Mouse (Mus musculus) midbrain, postnatal 0 days (tissue): Measurements from ENCODE around the gene Echs1. TPM values are rescaled to one million over a fixed set of nuclear protein-coding genes. Genes with fewer than 3 reads are reported as not detected.

Experiments
- ATAC-seq: fragments of 200-750 bp; cut with Nextera tagmentation; 2 replicates; pipeline ENCODE4 v1.8.0; 2017; ENCODE audit warnings: moderate number of reproducible peaks, mild to moderate bottlenecking, moderate TSS enrichment, moderate library complexity; ENCODE audit not compliant: low FRiP score
- DNase-seq: peaks from one replicate; pipeline ENCODE4 v3.0.0-alpha.2; 2015; ENCODE audit warnings: low spot score
- H3K27ac ChIP-seq: fragments of 300-500 bp; sonication (generic); 2 replicates; pipeline ENCODE4 v1.5.1; 2014; ENCODE audit warnings: low read depth, mild to moderate bottlenecking, low read length, mixed read lengths
- H3K27me3 ChIP-seq: fragments of 300-500 bp; sonication (generic); 2 replicates; pipeline ENCODE4 v1.6.1; 2014; ENCODE audit warnings: low read length, control low read depth, mixed read lengths; ENCODE audit not compliant: insufficient read depth
- H3K36me3 ChIP-seq: fragments of 300-500 bp; sonication (generic); 2 replicates; pipeline ENCODE4 v1.6.1; 2014; ENCODE audit warnings: low read length, control low read depth, mixed read lengths; ENCODE audit not compliant: insufficient read depth
- H3K4me1 ChIP-seq: fragments of 300-500 bp; sonication (generic); 2 replicates; pipeline ENCODE4 v1.6.1; 2014; ENCODE audit warnings: mild to moderate bottlenecking, control low read depth, antibody characterized with exemption, low read length, mixed read lengths; ENCODE audit not compliant: insufficient read depth
- H3K4me2 ChIP-seq: fragments of 300-500 bp; sonication (generic); 2 replicates; pipeline ENCODE4 v1.6.1; 2014; ENCODE audit warnings: low read depth, mild to moderate bottlenecking, low read length, mixed read lengths; ENCODE audit not compliant: poor library complexity, severe bottlenecking
- H3K4me3 ChIP-seq: fragments of 300-500 bp; sonication (generic); 2 replicates; pipeline ENCODE4 v1.5.1; 2014; ENCODE audit warnings: low read depth, mild to moderate bottlenecking, low read length, moderate library complexity
- H3K9ac ChIP-seq: fragments of 300-500 bp; sonication (generic); replicated peaks from 2 replicates; pipeline ENCODE4 v1.6.1; 2014; ENCODE audit warnings: mild to moderate bottlenecking, low read length, moderate library complexity, mixed read lengths; ENCODE audit not compliant: poor library complexity, severe bottlenecking
- H3K9me3 ChIP-seq: fragments of 300-500 bp; sonication (generic); 2 replicates; pipeline ENCODE4 v1.6.1; 2016; ENCODE audit warnings: low read length, control low read depth
- CTCF ChIP-seq: IDR thresholded peaks from 2 replicates; pipeline ENCODE4 v1.5.1; 2016; ENCODE audit warnings: antibody characterized with exemption, mild to moderate bottlenecking
- WGBS: fragments of 180-500 bp; shearing (Covaris S2); extraction: QIAGEN DNeasy Blood & Tissue Kit; methylation state at CpG from one replicate; pipeline ENCODE4 v1.1.7; 2014; 5-methylcytosine and 5-hydroxymethylcytosine counted together
- polyA plus RNA-seq: library from polyadenylated mRNA; unstranded; fragments of >200 nt; fragmentation: Nextera tagmentation; extraction: Ambion mirVana; gene quantifications from 2 replicates; pipeline ENCODE4 v1.2.1, GENCODE M21; 2015
- total RNA-seq: library from RNA; depleted of rRNA; stranded (reverse); fragments of >200 nt; gene quantifications from 2 replicates; pipeline ENCODE4 v1.2.3, GENCODE M21; 2014; rRNA removed

Gene Echs1
- total and polyA plus RNA-seq, 2 experiments from 2014 or later: 75.5 to 108 TPM

DNA sequence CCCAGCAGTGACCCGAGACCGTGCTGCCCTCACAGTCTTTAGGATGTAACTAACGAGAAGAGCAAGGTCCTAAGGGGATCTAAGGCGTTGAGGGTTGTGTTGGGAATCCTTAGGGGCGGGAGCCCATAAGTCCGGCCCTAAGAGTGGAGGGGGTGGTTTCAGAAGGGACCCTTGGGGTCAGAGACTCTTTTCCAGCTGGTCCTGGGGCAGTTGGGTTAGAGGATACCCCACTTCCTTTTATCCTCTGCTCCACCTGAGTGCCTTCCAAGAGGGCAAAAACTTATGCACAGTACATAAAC is 54.5 kb downstream of the Echs1 start:
- H3K9me3 ChIP-seq: no peaks in the 10 kb centered on the region
- DNase-seq (no peak), ATAC-seq (no peak)
- no peak overlapping the region; the same call in 1 of the 2 replicates for H3K9ac ChIP-seq
- no peak for TF ChIP-seq CTCF
- peaks cover 26% of the 10 kb centered on the region for H3K27me3 ChIP-seq
- H3K4me2 ChIP-seq: peak overlapping the region; percentile 79
- peak overlapping the region; percentile 34 for H3K4me3 ChIP-seq
- H3K27ac ChIP-seq: no peak overlapping the region
- no peaks in the 10 kb centered on the region for H3K36me3 ChIP-seq
- 8% methylated on average over 6 of the region's 6 CpGs for WGBS
- peaks cover 6% of the 10 kb centered on the region for H3K4me1 ChIP-seq

DNA sequence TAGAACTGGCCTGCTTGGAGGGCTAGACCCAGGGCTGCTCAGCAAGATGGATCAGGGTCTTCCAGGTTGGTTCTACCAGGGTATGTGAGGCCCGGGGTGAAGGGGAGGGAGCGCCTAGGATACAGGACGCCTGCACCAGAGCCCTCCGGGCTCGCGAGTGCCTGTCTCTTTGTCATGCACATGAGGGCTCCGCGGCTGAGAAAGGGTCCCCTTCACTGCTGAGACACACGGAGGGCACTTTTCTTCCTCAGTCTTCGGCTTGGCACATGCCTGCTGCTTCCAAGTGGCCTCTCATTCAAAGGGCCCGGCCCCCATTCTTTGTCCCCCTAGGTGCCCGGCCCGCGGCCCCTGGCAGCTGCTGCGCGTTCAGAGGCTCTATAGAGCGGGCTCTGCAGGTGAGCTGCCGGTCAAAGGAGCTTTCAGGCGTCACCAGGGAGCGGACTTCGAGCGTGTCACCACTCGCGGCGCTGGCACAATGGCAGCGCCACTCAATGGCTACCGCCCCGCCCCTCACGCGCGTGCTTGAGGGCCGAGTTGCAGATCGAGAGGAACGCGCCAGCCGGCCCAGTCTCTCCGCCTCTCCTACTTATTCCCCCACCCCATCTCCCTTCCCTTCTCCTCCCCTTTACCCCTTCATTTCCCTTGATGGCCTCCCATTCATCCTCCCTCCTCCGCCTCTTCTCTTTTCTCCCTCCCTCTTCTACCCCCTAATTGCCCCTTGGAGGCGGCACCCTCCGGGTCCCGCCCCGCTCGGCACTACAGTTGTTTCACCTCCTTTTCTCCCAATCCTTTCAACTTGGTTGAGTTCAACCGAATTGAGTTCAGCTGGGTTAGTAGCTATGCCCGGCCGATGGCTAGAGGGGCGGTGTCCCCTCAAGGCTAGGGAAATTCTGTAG is 55.1 kb downstream of the Echs1 start:
- Histone ChIP-seq H3K4me1 (peaks cover 6% of the 10 kb centered on the region), H3K9me3 (no peaks in the 10 kb centered on the region), H3K36me3 (no peaks in the 10 kb centered on the region), H3K27me3 (peaks cover 26% of the 10 kb centered on the region), H3K4me2 (peak overlapping the region; percentile 79), H3K9ac (peak overlapping the region; percentile 61), H3K27ac (no peak overlapping the region), H3K4me3 (peak overlapping the region; percentile 34)
- ATAC-seq (peak; percentile 20; the same call in 1 of the 2 replicates), DNase-seq (peak; percentile 82)
- no peak for TF ChIP-seq CTCF
- 1% methylated on average over 46 of the region's 47 CpGs for WGBS

DNA sequence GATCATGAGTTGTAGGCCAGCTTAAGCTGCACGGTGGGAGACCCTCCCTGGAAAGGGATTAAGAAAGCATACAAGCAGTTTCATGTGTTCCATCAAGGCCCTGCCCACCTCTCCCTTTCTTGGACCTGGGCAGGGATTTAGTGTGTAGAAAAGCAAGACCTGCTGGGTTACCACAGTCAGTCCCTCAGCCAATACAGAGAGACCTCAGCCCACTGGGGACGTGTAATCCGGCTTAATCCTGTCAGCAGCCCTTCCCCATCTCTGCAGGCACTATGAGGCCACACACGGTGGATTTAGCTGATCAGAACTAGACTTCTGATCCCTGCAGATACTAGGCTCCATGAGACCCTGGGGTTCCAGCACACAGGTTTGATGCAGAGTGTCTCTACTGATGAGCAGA is 56.7 kb downstream of the Echs1 start:
- no peak for TF ChIP-seq CTCF
- Histone ChIP-seq H3K4me1 (peaks cover 6% of the 10 kb centered on the region), H3K9ac (no peak overlapping the region), H3K4me3 (no peak overlapping the region), H3K4me2 (no peak overlapping the region), H3K27me3 (peaks cover 28% of the 10 kb centered on the region), H3K36me3 (no peaks in the 10 kb centered on the region), H3K27ac (no peak overlapping the region), H3K9me3 (no peaks in the 10 kb centered on the region)
- ATAC-seq (no peak), DNase-seq (peak; percentile 24)
- 24% methylated on average over 4 of the region's 4 CpGs for WGBS

DNA sequence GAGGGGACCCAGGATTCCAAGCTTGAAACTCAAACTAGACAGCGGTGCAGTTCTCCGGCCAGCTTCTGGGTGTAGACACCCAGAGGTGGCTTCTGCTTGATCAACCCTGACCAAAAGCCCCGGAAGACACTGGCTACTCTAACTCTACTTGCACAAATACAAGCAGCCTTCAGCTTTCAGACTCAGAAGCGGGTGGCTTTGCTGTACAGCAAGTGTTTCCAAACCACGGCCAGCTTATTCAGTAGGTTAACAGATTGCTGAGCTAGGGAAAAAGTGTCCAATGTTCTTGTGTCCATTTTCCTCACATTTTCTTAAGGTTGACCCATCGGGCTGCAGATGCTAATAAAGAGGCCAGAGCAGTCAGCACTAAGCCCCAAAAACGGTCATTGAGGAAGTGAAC is 57.7 kb downstream of the Echs1 start:
- Histone ChIP-seq H3K4me1 (peaks cover 6% of the 10 kb centered on the region), H3K9me3 (no peaks in the 10 kb centered on the region), H3K4me2 (peak overlapping the region; percentile 85), H3K9ac (peak overlapping the region; percentile 76), H3K27ac (peak overlapping the region; percentile 57; the same call in 1 of the 2 replicates), H3K36me3 (no peaks in the 10 kb centered on the region), H3K4me3 (peak overlapping the region; percentile 49), H3K27me3 (peaks cover 23% of the 10 kb centered on the region)
- no peak for TF ChIP-seq CTCF
- DNase-seq (no peak), ATAC-seq (no peak)
- WGBS: 10% methylated on average over 7 of the region's 7 CpGs

DNA sequence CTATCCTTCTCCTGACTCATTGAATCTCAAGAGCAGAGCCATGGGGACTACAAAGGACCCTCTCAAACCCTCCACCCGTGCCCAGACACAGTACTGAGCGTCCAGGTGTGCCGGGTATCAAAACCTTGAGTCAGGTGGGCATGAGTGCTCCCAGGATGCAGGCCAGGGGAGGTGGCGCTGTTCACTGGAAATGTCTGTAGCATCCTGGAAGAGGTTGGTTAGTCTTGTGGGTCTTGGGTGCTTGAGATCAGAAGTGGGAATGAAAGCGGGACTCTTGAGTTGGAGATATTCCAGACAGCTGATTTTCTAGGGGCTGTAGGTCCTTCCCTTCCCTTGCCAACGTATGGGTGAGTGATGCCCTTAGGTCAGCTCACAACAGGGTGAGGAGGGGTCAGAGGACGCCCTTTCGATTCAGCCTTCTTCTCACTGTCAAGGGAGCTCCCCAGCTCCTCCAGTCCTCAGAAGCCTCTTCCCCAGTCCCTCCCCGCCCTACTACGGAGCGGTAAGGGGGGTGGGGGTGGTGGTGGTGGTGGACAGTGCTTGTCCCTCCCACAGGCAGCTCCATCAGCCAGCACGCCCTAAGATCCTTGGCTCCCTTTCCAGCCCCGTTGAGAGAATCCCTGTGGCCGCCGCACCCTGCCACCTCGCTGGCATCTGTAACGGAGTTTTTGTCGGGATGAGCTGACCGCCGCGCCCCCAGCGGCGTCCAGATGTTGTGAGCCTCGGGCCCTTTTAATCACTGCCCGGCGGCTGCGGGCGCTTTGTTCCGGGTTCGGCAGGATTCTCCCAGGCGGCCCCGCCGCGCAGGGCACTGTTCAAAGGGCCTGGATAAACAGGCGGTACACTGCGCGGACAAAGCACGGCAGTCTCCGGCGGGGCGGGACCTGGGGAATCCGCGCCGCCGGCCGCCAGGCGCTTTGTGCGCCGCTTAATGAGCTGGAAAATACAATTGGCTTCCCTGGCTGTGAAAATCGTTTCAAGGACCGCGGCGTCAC is 58.6 kb downstream of the Echs1 start:
- H3K27me3 ChIP-seq: peaks cover 25% of the 10 kb centered on the region
- H3K4me3 ChIP-seq: peak overlapping the region; percentile 49
- WGBS: 3% methylated on average over 52 of the region's 53 CpGs
- H3K9me3 ChIP-seq: no peaks in the 10 kb centered on the region
- peak overlapping the region; percentile 85 for H3K4me2 ChIP-seq
- ATAC-seq (peak; percentile 66), DNase-seq (peak; percentile 78)
- H3K27ac ChIP-seq: peak overlapping the region; percentile 57
- TF ChIP-seq CTCF: peak; percentile 50
- H3K4me1 ChIP-seq: peaks cover 6% of the 10 kb centered on the region
- no peaks in the 10 kb centered on the region for H3K36me3 ChIP-seq
- H3K9ac ChIP-seq: peak overlapping the region; percentile 76

Other genes with a start within 250 kb of the Echs1 start
- 71.5 and 80.6 TPM in 2 replicates for gene Kndc1, start 221.8 kb downstream of the Echs1 start, total RNA-seq
- 20.2 and 22.4 TPM in 2 replicates for gene Kndc1, start 221.8 kb downstream of the Echs1 start, polyA plus RNA-seq
- gene Utf1, start 172.7 kb downstream of the Echs1 start, total RNA-seq: not detected in 2 replicates
- gene Utf1, start 172.7 kb downstream of the Echs1 start, polyA plus RNA-seq: not detected in 2 replicates
- 1.0 and 1.6 TPM in 2 replicates for gene 6430531B16Rik, start 137.7 kb downstream of the Echs1 start, total RNA-seq
- 1.5 and 1.6 TPM in 2 replicates for gene 6430531B16Rik, start 137.7 kb downstream of the Echs1 start, polyA plus RNA-seq
- gene Adam8, start 123.9 kb downstream of the Echs1 start, total RNA-seq: 1.2 and 2.7 TPM in 2 replicates
- 0.42 and 0.53 TPM in 2 replicates for gene Adam8, start 123.9 kb downstream of the Echs1 start, polyA plus RNA-seq
- gene Zfp511, start 80.1 kb downstream of the Echs1 start, total RNA-seq: 33.6 and 42.5 TPM in 2 replicates
- 63.5 and 68.5 TPM in 2 replicates for gene Zfp511, start 80.1 kb downstream of the Echs1 start, polyA plus RNA-seq
- gene Tubgcp2, start 79.8 kb downstream of the Echs1 start, total RNA-seq: 66.9 and 70.1 TPM in 2 replicates
- 61.6 and 65.2 TPM in 2 replicates for gene Tubgcp2, start 79.8 kb downstream of the Echs1 start, polyA plus RNA-seq
- gene Msx3, start 67.4 kb downstream of the Echs1 start, total RNA-seq: 0.16 and 0.47 TPM in 2 replicates
- gene Msx3, start 67.4 kb downstream of the Echs1 start, polyA plus RNA-seq: 0.10 TPM in 1 of 2 replicates, not detected in the other
- gene Caly, start 33.9 kb downstream of the Echs1 start, total RNA-seq: 404 and 435 TPM in 2 replicates
- 595 and 645 TPM in 2 replicates for gene Caly, start 33.9 kb downstream of the Echs1 start, polyA plus RNA-seq
- not detected in 2 replicates for gene Prap1, start 23.1 kb downstream of the Echs1 start, total RNA-seq
- gene Prap1, start 23.1 kb downstream of the Echs1 start, polyA plus RNA-seq: not detected in 2 replicates
- gene Fuom, start 14.0 kb downstream of the Echs1 start, total RNA-seq: 26.0 and 47.0 TPM in 2 replicates
- gene Fuom, start 14.0 kb downstream of the Echs1 start, polyA plus RNA-seq: 46.1 and 47.6 TPM in 2 replicates
- 8.7 and 12.5 TPM in 2 replicates for gene Paox, start 677 bp downstream of the Echs1 start, total RNA-seq
- 6.9 and 8.6 TPM in 2 replicates for gene Paox, start 677 bp downstream of the Echs1 start, polyA plus RNA-seq
- gene Mtg1, start 21.1 kb upstream of the Echs1 start, total RNA-seq: 9.9 and 10.0 TPM in 2 replicates
- 31.3 and 33.7 TPM in 2 replicates for gene Mtg1, start 21.1 kb upstream of the Echs1 start, polyA plus RNA-seq
- gene Sprn, start 38.4 kb upstream of the Echs1 start, total RNA-seq: 63.9 and 70.5 TPM in 2 replicates
- 34.9 and 38.3 TPM in 2 replicates for gene Sprn, start 38.4 kb upstream of the Echs1 start, polyA plus RNA-seq
- gene Olfr522, start 48.3 kb upstream of the Echs1 start, total RNA-seq: not detected in 2 replicates
- not detected in 2 replicates for gene Olfr522, start 48.3 kb upstream of the Echs1 start, polyA plus RNA-seq
- gene Olfr523, start 56.7 kb upstream of the Echs1 start, total RNA-seq: not detected in 2 replicates
- 0.05 TPM in 1 of 2 replicates, not detected in the other for gene Olfr523, start 56.7 kb upstream of the Echs1 start, polyA plus RNA-seq
- gene Olfr524, start 89.5 kb upstream of the Echs1 start, total RNA-seq: not detected in 2 replicates
- not detected in 2 replicates for gene Olfr524, start 89.5 kb upstream of the Echs1 start, polyA plus RNA-seq
- gene Cd163l1, start 101.8 kb upstream of the Echs1 start, total RNA-seq: not detected in 2 replicates
- gene Cd163l1, start 101.8 kb upstream of the Echs1 start, polyA plus RNA-seq: not detected in 2 replicates
- gene 5830411N06Rik, start 130.8 kb upstream of the Echs1 start, total RNA-seq: not detected in 2 replicates
- gene 5830411N06Rik, start 130.8 kb upstream of the Echs1 start, polyA plus RNA-seq: 0.04 TPM in 1 of 2 replicates, not detected in the other
- gene Olfr525, start 204.4 kb upstream of the Echs1 start, total RNA-seq: not detected in 2 replicates
- not detected in 2 replicates for gene Olfr525, start 204.4 kb upstream of the Echs1 start, polyA plus RNA-seq
- not detected in 2 replicates for gene Olfr527, start 217.5 kb upstream of the Echs1 start, total RNA-seq
- not detected in 2 replicates for gene Olfr527, start 217.5 kb upstream of the Echs1 start, polyA plus RNA-seq
- gene Olfr60, start 245.2 kb upstream of the Echs1 start, total RNA-seq: not detected in 2 replicates
- not detected in 2 replicates for gene Olfr60, start 245.2 kb upstream of the Echs1 start, polyA plus RNA-seq